Mouse (Mus musculus) heart, embryonic 14.5 days (tissue): ENCODE data around the gene Paf1. TPM values are rescaled to one million over a fixed set of nuclear protein-coding genes. Genes with fewer than 3 reads are reported as not detected.

ENCODE experiments used
- ATAC-seq: fragments of 200-750 bp; cut with Nextera tagmentation; 2 replicates; pipeline ENCODE4 v1.8.0; 2017; ENCODE audit warnings: low read depth, moderate TSS enrichment; ENCODE audit not compliant: insufficient number of reproducible peaks, insufficient read depth, low FRiP score
- H3K27ac ChIP-seq, 2 experiments: fragments of 200-500 bp in 1 of 2; fragments of 300-500 bp in 1 of 2; sonication (generic) in 1 of 2; replicated peaks in 1 of 2; 2 replicates each; pipeline ENCODE4 v1.5.1; 2012 to 2014; ENCODE audit warnings: low read depth in 2 of 2, low read length in 2 of 2, control low read depth in 1 of 2, mild to moderate bottlenecking in 1 of 2, mixed read lengths in 1 of 2; ENCODE audit not compliant: control insufficient read depth in 1 of 2, insufficient read depth in 1 of 2
- H3K27me3 ChIP-seq: fragments of 300-500 bp; sonication (generic); 2 replicates; pipeline ENCODE4 v1.6.1; 2014; ENCODE audit warnings: mild to moderate bottlenecking, low read length, control low read depth; ENCODE audit not compliant: control insufficient read depth, insufficient read depth
- H3K36me3 ChIP-seq: fragments of 300-500 bp; sonication (generic); 2 replicates; pipeline ENCODE4 v1.6.1; 2014; ENCODE audit warnings: mild to moderate bottlenecking, control low read depth, low read length, mixed read lengths; ENCODE audit not compliant: control insufficient read depth, insufficient read depth
- H3K4me1 ChIP-seq, 2 experiments: fragments of 200-500 bp in 1 of 2; fragments of 300-500 bp in 1 of 2; sonication (generic) in 1 of 2; 2 replicates each; pipeline ENCODE4 v1.6.1; 2012 to 2014; ENCODE audit warnings: low read length in 2 of 2, control low read depth in 1 of 2, mixed read lengths in 1 of 2; ENCODE audit not compliant: control insufficient read depth in 2 of 2, insufficient read depth in 2 of 2
- H3K4me2 ChIP-seq: fragments of 300-500 bp; sonication (generic); 2 replicates; pipeline ENCODE4 v1.6.1; 2014; ENCODE audit warnings: mild to moderate bottlenecking, low read length
- H3K4me3 ChIP-seq, 2 experiments: fragments of 200-500 bp in 1 of 2; fragments of 300-500 bp in 1 of 2; sonication (generic) in 1 of 2; 2 replicates each; pipeline ENCODE4 v1.5.1; 2012 to 2014; ENCODE audit warnings: low read length in 2 of 2, mild to moderate bottlenecking in 2 of 2, control low read depth in 1 of 2, low read depth in 1 of 2, moderate library complexity in 1 of 2; ENCODE audit not compliant: control insufficient read depth in 1 of 2, insufficient read depth in 1 of 2
- H3K9ac ChIP-seq: fragments of 300-500 bp; sonication (generic); 2 replicates; pipeline ENCODE4 v1.6.1; 2014; ENCODE audit warnings: mild to moderate bottlenecking, low read length
- H3K9me3 ChIP-seq: fragments of 300-500 bp; sonication (generic); 2 replicates; pipeline ENCODE4 v1.6.1; 2016; ENCODE audit warnings: low read length, control low read depth; ENCODE audit not compliant: control insufficient read depth
- WGBS: fragments of 180-500 bp; shearing (Covaris S2); extraction: QIAGEN DNeasy Blood & Tissue Kit; methylation state at CpG from one replicate; pipeline ENCODE4 v1.1.7; 2014; 5-methylcytosine and 5-hydroxymethylcytosine counted together
- polyA plus RNA-seq: library from polyadenylated mRNA; unstranded; fragments of >200 nt; fragmentation: Nextera tagmentation; extraction: Ambion mirVana; gene quantifications from 2 replicates; pipeline ENCODE4 v1.2.1, GENCODE M21; 2014

The Paf1 gene
- polyA plus RNA-seq, 1 experiment from 2014 or later, result 62.5 TPM

DNA sequence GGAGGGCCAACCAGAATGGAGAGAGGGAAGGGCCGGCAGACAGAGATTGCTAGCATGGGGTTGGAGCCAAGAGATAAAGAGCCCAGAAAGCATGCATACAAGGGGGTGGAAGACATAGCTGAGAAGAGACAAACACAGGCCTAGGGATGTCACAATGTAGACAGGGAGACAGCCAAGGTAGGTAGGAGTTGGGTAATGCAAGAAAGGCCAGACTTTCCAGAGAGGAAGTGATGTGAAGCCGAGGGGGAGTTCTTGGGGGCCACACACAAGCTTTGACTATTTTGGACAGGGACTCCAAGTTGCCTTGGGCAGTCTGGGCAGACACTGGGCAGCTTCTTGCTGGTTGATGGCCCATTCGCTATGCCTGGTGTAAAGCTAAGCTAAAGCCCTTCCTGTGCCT lies 9.2 kb downstream of the Paf1 start:
- Histone ChIP-seq H3K9ac (no peak overlapping the region), H3K4me1 (no peaks in the 10 kb centered on the region), H3K4me3 (no peak overlapping the region), H3K9me3 (no peaks in the 10 kb centered on the region), H3K36me3 (peaks cover 100% of the 10 kb centered on the region), H3K27me3 (no peaks in the 10 kb centered on the region), H3K27ac (no peak overlapping the region), H3K4me2 (no peak overlapping the region)
- ATAC-seq, result no peak
- 69% methylated on average over 3 of the region's 3 CpGs for WGBS

DNA sequence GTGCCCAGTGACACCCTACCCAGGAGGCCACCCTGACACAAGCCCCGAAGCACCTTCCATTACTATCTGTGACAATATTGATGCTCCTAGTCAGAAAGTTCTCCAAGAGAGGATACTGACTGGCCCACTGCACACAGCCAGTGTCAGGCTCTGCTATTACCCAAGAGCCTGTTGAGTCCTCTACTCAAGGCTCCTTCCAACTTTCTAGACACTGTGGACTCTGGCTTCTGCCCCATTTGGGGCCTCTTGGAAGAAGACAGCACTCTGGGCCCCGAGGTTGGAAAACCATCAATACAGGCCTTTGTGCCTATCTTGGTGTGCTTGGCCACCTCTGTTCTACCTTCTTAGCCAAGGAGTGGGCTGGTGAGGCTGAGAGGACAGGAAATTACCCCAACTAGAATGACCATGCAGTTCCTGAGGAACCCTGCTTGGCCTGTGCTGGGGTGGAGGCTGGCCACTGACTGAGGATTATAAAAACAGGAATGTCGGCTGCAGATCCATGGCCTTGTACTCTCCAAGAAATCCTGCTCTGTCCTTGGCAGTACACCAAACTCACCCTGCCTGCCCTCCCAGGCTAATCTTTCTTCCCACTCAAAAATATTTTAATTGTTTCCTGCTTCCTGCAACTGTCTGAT lies 18.2 kb downstream of the Paf1 start:
- H3K27me3 ChIP-seq, result no peaks in the 10 kb centered on the region
- H3K36me3 ChIP-seq, result peaks cover 96% of the 10 kb centered on the region
- H3K27ac ChIP-seq, result peak overlapping the region in 1 of 2 experiments; percentile 24; a peak in 2 of 4 replicates
- H3K9ac ChIP-seq, result no peak overlapping the region
- ATAC-seq, result no peak
- WGBS, result 65% methylated on average over 3 of the region's 3 CpGs
- H3K4me2 ChIP-seq, result no peak overlapping the region
- peaks cover 0 to 6% of the 10 kb centered on the region in 2 experiments; a peak in 2 of 4 replicates for H3K4me1 ChIP-seq
- no peaks in the 10 kb centered on the region for H3K9me3 ChIP-seq
- no peak overlapping the region for H3K4me3 ChIP-seq

DNA sequence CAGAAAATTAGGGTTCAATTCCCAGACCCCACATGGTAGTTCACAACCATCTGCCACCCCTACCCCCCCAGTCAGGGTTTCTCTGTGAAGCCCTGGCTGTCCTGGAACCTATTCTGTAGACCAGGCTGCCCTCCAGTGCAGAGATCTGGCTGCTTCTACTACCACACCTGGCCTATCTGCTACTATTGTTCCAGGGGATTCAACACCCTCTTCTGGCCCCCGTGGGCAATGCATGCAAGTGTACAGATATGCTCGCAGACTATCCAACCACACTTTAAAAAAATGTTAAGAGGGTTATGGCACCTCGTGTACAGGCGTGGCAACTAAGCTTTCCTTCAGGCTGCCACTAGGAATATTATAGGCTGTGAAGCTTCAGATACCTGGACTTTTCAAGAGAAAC lies 20.1 kb downstream of the Paf1 start:
- Histone ChIP-seq H3K27me3 (no peaks in the 10 kb centered on the region), H3K9ac (no peak overlapping the region), H3K36me3 (peaks cover 94% of the 10 kb centered on the region), H3K9me3 (no peaks in the 10 kb centered on the region), H3K27ac (no peak overlapping the region), H3K4me3 (no peak overlapping the region), H3K4me2 (no peak overlapping the region), H3K4me1 (peaks cover 0 to 6% of the 10 kb centered on the region in 2 experiments; a peak in 2 of 4 replicates)
- WGBS, result 70% methylated on average over 4 of the region's 4 CpGs
- no peak for ATAC-seq

DNA sequence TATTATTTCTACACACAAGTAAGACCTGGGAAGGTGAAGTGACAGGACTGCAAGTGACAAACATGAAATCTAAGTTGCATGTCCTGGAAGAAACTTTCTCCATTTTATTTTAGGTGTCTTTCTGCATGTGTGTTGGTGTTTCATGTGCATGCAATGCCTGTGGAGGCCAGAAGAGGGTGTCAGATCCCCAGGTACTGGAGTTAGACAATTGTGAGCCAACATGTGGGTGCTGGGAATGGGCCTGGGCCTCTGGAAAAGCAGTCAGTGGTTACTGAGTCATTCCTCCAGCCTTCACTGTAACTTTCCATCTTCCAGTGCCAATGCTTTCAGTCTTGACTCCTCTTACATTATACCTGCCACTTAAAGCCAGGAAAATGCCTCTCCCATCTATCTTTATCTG lies 24.6 kb downstream of the Paf1 start:
- Histone ChIP-seq H3K4me1 (peaks cover 5 to 12% of the 10 kb centered on the region in 2 experiments), H3K4me2 (no peak overlapping the region), H3K4me3 (no peak overlapping the region), H3K27me3 (no peaks in the 10 kb centered on the region), H3K9me3 (no peaks in the 10 kb centered on the region), H3K27ac (no peak overlapping the region), H3K36me3 (peaks cover 97% of the 10 kb centered on the region), H3K9ac (no peak overlapping the region)
- ATAC-seq, result no peak

DNA sequence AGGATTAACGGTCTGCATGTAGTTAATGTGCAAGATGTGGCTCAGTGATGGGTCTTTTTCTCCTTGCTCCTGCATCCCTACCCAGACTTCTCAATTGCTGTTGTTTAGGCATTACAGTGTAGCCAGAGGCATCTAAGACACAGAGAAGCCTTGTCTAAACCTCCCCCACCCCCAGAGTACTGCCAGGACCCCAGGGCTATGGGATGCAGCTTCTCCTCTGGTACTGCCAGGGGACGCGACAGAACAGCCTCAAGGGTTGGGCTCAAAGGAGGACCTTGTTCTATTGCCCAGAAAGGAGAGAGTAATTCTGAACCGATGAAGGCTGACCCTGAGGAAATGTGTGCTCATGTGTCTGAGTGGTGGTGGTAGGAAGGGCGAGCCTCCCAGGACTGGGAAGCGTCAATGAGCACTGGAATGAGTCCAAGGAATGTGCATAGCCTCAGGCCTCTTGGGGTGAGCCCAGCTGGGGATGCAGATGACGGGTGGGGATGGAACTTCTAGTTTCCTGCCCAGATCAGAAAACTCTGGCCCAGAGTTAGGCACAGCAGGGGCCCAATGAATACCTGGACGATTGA lies 25.4 kb downstream of the Paf1 start:
- Histone ChIP-seq H3K9me3 (no peaks in the 10 kb centered on the region), H3K27me3 (no peaks in the 10 kb centered on the region), H3K4me3 (no peak overlapping the region), H3K9ac (no peak overlapping the region), H3K27ac (peak overlapping the region in 1 of 2 experiments; percentile 29; a peak in 1 of 4 replicates), H3K4me2 (no peak overlapping the region), H3K36me3 (peaks cover 97% of the 10 kb centered on the region), H3K4me1 (peaks cover 5 to 12% of the 10 kb centered on the region in 2 experiments)
- 53% methylated on average over 8 of the region's 8 CpGs for WGBS
- no peak; the same call in 1 of the 2 replicates for ATAC-seq

DNA sequence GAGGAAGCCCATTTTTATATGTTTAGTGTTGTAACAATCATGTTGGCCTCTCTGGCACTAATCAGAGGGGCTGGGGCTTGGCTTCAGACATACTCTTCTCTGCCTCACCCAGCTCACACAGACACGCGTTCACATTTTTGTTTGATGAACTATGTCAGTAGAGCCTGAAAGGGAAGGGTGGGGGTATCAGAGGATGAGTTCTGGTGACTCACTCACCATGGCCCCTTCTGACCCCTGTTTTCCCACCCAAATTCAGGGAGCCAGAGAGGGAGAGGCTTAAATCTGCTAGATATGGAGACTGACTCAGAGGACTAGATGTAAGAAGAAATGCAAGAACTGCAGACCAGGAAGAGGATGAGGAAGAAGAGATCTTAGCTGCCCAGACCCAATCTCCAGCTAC lies 26.7 kb downstream of the Paf1 start:
- Histone ChIP-seq H3K4me2 (no peak overlapping the region), H3K4me1 (peaks cover 5 to 12% of the 10 kb centered on the region in 2 experiments), H3K27ac (no peak overlapping the region), H3K36me3 (peaks cover 93% of the 10 kb centered on the region), H3K27me3 (no peaks in the 10 kb centered on the region), H3K9ac (no peak overlapping the region), H3K4me3 (no peak overlapping the region), H3K9me3 (no peaks in the 10 kb centered on the region)
- WGBS, result 82% methylated on average over 2 of the region's 2 CpGs
- ATAC-seq, result no peak

DNA sequence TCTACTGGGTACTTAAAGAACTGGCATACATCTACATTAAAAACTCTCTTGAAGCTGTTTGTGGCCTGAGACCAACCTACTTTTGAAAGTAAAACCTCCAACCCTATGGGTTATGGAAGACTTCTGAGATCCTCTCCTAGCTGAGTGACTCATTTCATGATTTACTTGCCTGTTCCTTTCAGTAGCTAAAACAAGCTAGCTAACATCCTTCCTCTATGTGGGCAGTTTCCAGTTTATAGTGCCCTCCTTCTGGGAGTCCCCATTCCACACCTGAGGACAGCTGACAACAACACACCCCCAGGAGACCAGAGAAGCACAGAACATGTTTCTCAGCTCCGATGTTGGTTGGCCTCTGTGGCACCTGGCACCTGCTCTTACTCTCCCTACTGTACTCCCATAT lies 30.3 kb downstream of the Paf1 start:
- H3K9ac ChIP-seq, result no peak overlapping the region
- WGBS, result 88% methylated on average over 1 of the region's 1 CpGs
- no peak overlapping the region for H3K27ac ChIP-seq
- no peak overlapping the region for H3K4me3 ChIP-seq
- peaks cover 7 to 24% of the 10 kb centered on the region in 2 experiments for H3K4me1 ChIP-seq
- no peak for ATAC-seq
- no peaks in the 10 kb centered on the region for H3K9me3 ChIP-seq
- H3K27me3 ChIP-seq, result no peaks in the 10 kb centered on the region
- peaks cover 59% of the 10 kb centered on the region for H3K36me3 ChIP-seq
- H3K4me2 ChIP-seq, result no peak overlapping the region

DNA sequence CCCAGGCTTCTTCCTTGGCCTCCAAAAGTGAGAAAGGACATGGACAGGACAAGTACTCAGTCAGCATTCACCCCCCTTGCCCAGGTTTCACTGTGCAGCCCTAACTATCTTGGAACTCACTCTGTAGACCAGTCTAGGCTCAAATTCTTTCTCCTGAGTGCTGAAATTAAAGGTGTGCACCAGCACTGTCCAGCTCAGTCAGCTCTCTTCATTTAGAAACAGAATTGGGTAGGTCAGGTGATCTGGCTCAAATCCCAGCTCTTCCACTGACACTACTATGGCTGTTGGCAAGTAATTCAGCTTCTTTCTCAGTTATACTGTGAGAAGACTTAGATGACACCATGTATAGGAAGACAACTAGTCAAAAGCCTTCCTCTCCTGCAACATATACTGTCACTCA lies 35.0 kb downstream of the Paf1 start:
- Histone ChIP-seq H3K9ac (no peak overlapping the region), H3K4me2 (no peak overlapping the region), H3K9me3 (no peaks in the 10 kb centered on the region), H3K36me3 (peaks cover 32% of the 10 kb centered on the region), H3K27ac (peak overlapping the region in 1 of 2 experiments; percentile 46; a peak in 2 of 4 replicates), H3K4me3 (no peak overlapping the region), H3K4me1 (peaks cover 2 to 35% of the 10 kb centered on the region in 2 experiments; a peak in 3 of 4 replicates), H3K27me3 (no peaks in the 10 kb centered on the region)
- no peak for ATAC-seq
